Mouse (Mus musculus) MEL (cell line): ENCODE results near the gene Rnaset2b.
"Not testable (repeated sequence)": the region's sequence is repeated elsewhere in the genome, so short reads cannot be mapped to it uniquely, and the experiment has no call there.

ENCODE experiments used
- CTCF ChIP-seq, 3 experiments: IDR thresholded peaks in 2 of 3; conservative IDR thresholded peaks in 1 of 3; 2 replicates each; pipeline ENCODE4 v1.5.1; 2011 to 2012; ENCODE audit warnings: low read length in 3 of 3, low read depth in 2 of 3, mild to moderate bottlenecking in 2 of 3, improper control_type of control experiment in 1 of 3, inconsistent platforms in 1 of 3, mixed read lengths in 1 of 3, moderate library complexity in 1 of 3; ENCODE audit not compliant: control insufficient read depth in 1 of 3, insufficient read depth in 1 of 3, poor library complexity in 1 of 3, severe bottlenecking in 1 of 3
- POLR2A ChIP-seq, 2 experiments: IDR thresholded peaks; 2 replicates each; pipeline ENCODE4 v1.6.1; 2011 to 2012; ENCODE audit warnings: low read length in 2 of 2, mild to moderate bottlenecking in 2 of 2, control low read depth in 1 of 2, improper control_type of control experiment in 1 of 2, low read depth in 1 of 2, moderate library complexity in 1 of 2; ENCODE audit not compliant: control insufficient read depth in 1 of 2, insufficient read depth in 1 of 2, poor library complexity in 1 of 2
- SMC3 ChIP-seq: IDR thresholded peaks from 2 replicates; pipeline ENCODE4 v1.6.1; 2011; ENCODE audit warnings: low read depth, low read length, improper control_type of control experiment

DNA sequence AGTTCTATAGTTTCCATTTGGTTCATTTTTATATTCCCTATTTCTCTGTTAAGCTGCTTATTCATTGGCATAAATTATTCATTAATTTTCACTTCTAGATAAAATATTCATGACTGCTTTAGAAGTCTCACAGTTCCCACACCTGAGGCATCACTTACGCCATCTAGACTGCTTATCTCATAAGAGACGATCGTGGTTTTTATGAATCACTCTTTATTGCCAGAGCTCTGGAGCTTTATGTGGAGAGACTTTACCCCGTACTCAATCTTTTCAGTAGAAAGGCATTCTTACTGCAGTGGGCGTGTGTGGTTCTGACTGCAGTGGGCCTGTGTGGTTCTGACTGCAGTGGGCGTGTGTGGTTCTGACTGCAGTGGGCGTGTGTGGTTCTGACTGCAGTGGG, 38.8 kb upstream of the Rnaset2b start:
- TF ChIP-seq CTCF (IDR thresholded peaks at IDR 0.05 in 2 of 3, conservative IDR thresholded peaks at IDR 0.05 in 1 of 3; ENCODE audit: control insufficient read depth in 1 of 3, insufficient read depth in 1 of 3, low read depth in 2 of 3, low read length in 3 of 3, poor library complexity in 1 of 3, severe bottlenecking in 1 of 3); SMC3; POLR2A (IDR thresholded peaks at IDR 0.05; ENCODE audit: control insufficient read depth in 1 of 2, insufficient read depth in 1 of 2, low read depth in 1 of 2, low read length in 2 of 2, poor library complexity in 1 of 2): not testable (repeated sequence)
